Mouse (Mus musculus): ENCODE data around the gene Vmn1r23.
"Not testable (repeated sequence)": the region's sequence is repeated elsewhere in the genome, so short reads cannot be mapped to it uniquely, and the experiment has no call there.

Gene Vmn1r23

DNA sequence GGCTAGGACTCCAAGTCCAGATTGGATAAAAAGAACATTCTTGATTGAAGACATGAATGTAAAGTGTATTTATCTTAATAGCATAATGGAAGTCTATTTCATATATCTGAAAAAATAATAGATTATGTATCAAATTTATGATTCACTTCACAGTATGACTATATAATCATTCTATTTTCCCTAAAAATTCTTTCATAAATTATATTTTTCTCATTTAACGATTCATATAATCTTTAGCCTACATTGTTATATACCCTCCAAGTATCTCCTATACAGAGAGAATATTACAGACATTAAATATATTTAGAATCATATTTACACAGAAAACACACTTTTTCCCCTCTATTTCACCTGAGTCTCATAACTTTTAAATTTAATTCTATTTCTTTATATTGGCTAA, at the start of gene Vmn1r23:
Gene Vmn1r23, minus strand, starts transcription at position 101 of the 400 bp plus-strand sequence.
- DNase-seq (ENCODE audit: low spot score) = no peak

GRCm38 (mm10) chr6:57961403-57961802, 34.8 kb upstream of the Vmn1r23 start, which contains the start of gene Vmn1r24:
TSS of gene Vmn1r24 (minus strand) at chr6:57961503.
- DNase-seq (ENCODE audit: low spot score) = not testable (repeated sequence)

GRCm38 (mm10) chr6:57907928-57908327, 18.7 kb downstream of the Vmn1r23 start, which contains the start of gene Vmn1r22:
TSS of gene Vmn1r22 (minus strand) at chr6:57908028.
- DNase-seq (ENCODE audit: low spot score) = no peak
